Mouse (Mus musculus) CH12.LX (cell line): ENCODE measurements around the gene Efnb2. TPM values are rescaled to one million over a fixed set of nuclear protein-coding genes. Genes with fewer than 3 reads are reported as not detected.

Experiments
- DNase-seq: peaks from one replicate; pipeline ENCODE4 v3.0.0-alpha.2; 2013; ENCODE audit errors: extremely low read depth
- H3K27ac ChIP-seq: 2 replicates; pipeline ENCODE4 v1.5.1; 2012; ENCODE audit warnings: low read depth, mild to moderate bottlenecking, control low read depth, moderate library complexity; ENCODE audit not compliant: insufficient read depth
- H3K27me3 ChIP-seq: replicated peaks from 2 replicates; pipeline ENCODE3; 2012; ENCODE audit warnings: inconsistent platforms
- H3K36me3 ChIP-seq, 2 experiments: replicated peaks in 1 of 2; 2 replicates each; pipeline versions ENCODE3 to v1.6.1; 2012; ENCODE audit warnings: inconsistent platforms in 1 of 2, low read length in 1 of 2, mild to moderate bottlenecking in 1 of 2, mixed read lengths in 1 of 2, moderate library complexity in 1 of 2; ENCODE audit not compliant: control insufficient read depth in 1 of 2, insufficient read depth in 1 of 2
- H3K4me1 ChIP-seq, 2 experiments: 2 replicates each; pipeline ENCODE4 v1.6.1; 2012; ENCODE audit warnings: inconsistent platforms in 1 of 2, moderate library complexity in 1 of 2; ENCODE audit not compliant: insufficient read depth in 2 of 2, control insufficient read depth in 1 of 2
- H3K4me2 ChIP-seq: 2 replicates; pipeline ENCODE4 v1.6.1; 2012; ENCODE audit warnings: low read depth, mild to moderate bottlenecking, control low read depth; ENCODE audit not compliant: poor library complexity, insufficient read depth, severe bottlenecking
- H3K4me3 ChIP-seq, 3 experiments: fragments of 150-350 bp in 1 of 3; sonication (generic) in 1 of 3; replicated peaks in 1 of 3; 2 replicates each; pipeline versions ENCODE3 to v1.5.1; 2011 to 2012; ENCODE audit warnings: low read depth in 2 of 3, low read length in 2 of 3, mild to moderate bottlenecking in 2 of 3, moderate library complexity in 2 of 3, control low read depth in 1 of 3, improper control_type of control experiment in 1 of 3, inconsistent platforms in 1 of 3, mixed read lengths in 1 of 3; ENCODE audit not compliant: poor library complexity in 1 of 3
- H3K79me2 ChIP-seq: replicated peaks from 2 replicates; pipeline ENCODE4 v1.6.1; 2012; ENCODE audit warnings: mild to moderate bottlenecking, moderate library complexity; ENCODE audit not compliant: control insufficient read depth, poor library complexity, insufficient read depth, severe bottlenecking; ENCODE audit errors: extremely low read depth
- H3K9ac ChIP-seq: 2 replicates; pipeline ENCODE4 v1.6.1; 2012; ENCODE audit warnings: low read depth, mild to moderate bottlenecking, control low read depth, moderate library complexity; ENCODE audit not compliant: insufficient read depth
- H3K9me3 ChIP-seq: replicated peaks from 2 replicates; pipeline ENCODE3; 2012; ENCODE audit warnings: low read length, inconsistent platforms, mixed read lengths
- CHD1 ChIP-seq: IDR thresholded peaks from 2 replicates; pipeline ENCODE4 v1.6.1; 2012; ENCODE audit warnings: low read depth, low read length, improper control_type of control experiment, inconsistent platforms
- CHD2 ChIP-seq: IDR thresholded peaks from 2 replicates; pipeline ENCODE4 v1.6.1; 2011; ENCODE audit warnings: low read length, improper control_type of control experiment
- CTCF ChIP-seq, 2 experiments: IDR thresholded peaks in 1 of 2; conservative IDR thresholded peaks in 1 of 2; 2 replicates each; pipeline ENCODE4 v1.5.1; 2011 to 2012; ENCODE audit warnings: low read depth in 2 of 2, low read length in 2 of 2, improper control_type of control experiment in 1 of 2, inconsistent platforms in 1 of 2, mild to moderate bottlenecking in 1 of 2, moderate library complexity in 1 of 2
- E2F4 ChIP-seq: IDR thresholded peaks from 2 replicates; pipeline ENCODE4 v1.6.1; 2011; ENCODE audit warnings: low read depth, low read length, improper control_type of control experiment; ENCODE audit not compliant: insufficient replicate concordance
- GABPA ChIP-seq: IDR thresholded peaks from 2 replicates; pipeline ENCODE4 v1.6.1; 2012; ENCODE audit warnings: low read depth, low read length, improper control_type of control experiment, inconsistent platforms; ENCODE audit not compliant: insufficient replicate concordance
- HCFC1 ChIP-seq: IDR thresholded peaks from 2 replicates; pipeline ENCODE4 v1.6.1; 2012; ENCODE audit warnings: low read depth, mild to moderate bottlenecking, inconsistent platforms, low read length, improper control_type of control experiment
- MAFK ChIP-seq: IDR thresholded peaks from 2 replicates; pipeline ENCODE4 v1.6.1; 2011; ENCODE audit warnings: low read length, improper control_type of control experiment; ENCODE audit not compliant: insufficient replicate concordance
- MAX ChIP-seq: IDR thresholded peaks from 2 replicates; pipeline ENCODE4 v1.6.1; 2011; ENCODE audit warnings: low read length, improper control_type of control experiment
- MAZ ChIP-seq: IDR thresholded peaks from 2 replicates; pipeline ENCODE4 v1.6.1; 2012; ENCODE audit warnings: low read depth, mild to moderate bottlenecking, inconsistent platforms, low read length, improper control_type of control experiment, moderate library complexity
- MXI1 ChIP-seq: IDR thresholded peaks from 2 replicates; pipeline ENCODE4 v1.6.1; 2011; ENCODE audit warnings: mild to moderate bottlenecking, low read depth, low read length, improper control_type of control experiment
- MYC ChIP-seq: IDR thresholded peaks from 2 replicates; pipeline ENCODE4 v1.6.1; 2011; ENCODE audit warnings: low read depth, mild to moderate bottlenecking, improper control_type of control experiment, low read length
- NELFE ChIP-seq: IDR thresholded peaks from 2 replicates; pipeline ENCODE4 v1.6.1; 2011; ENCODE audit warnings: low read depth, low read length, improper control_type of control experiment
- NRF1 ChIP-seq: IDR thresholded peaks from 2 replicates; pipeline ENCODE4 v1.6.1; 2014; ENCODE audit warnings: low read depth, mild to moderate bottlenecking, inconsistent platforms, low read length, improper control_type of control experiment, moderate library complexity
- RAD21 ChIP-seq: IDR thresholded peaks from 2 replicates; pipeline ENCODE4 v1.6.1; 2011; ENCODE audit warnings: low read depth, mild to moderate bottlenecking, low read length, improper control_type of control experiment, moderate library complexity
- TBP ChIP-seq: conservative IDR thresholded peaks from 2 replicates; pipeline ENCODE4 v1.6.1; 2011; ENCODE audit warnings: low read depth, low read length, improper control_type of control experiment
- TCF12 ChIP-seq: IDR thresholded peaks from 2 replicates; pipeline ENCODE4 v1.6.1; 2014; ENCODE audit warnings: low read depth, mild to moderate bottlenecking, inconsistent platforms, low read length, improper control_type of control experiment
- USF1 ChIP-seq: IDR thresholded peaks from 2 replicates; pipeline ENCODE4 v1.6.1; 2014; ENCODE audit warnings: low read depth, mild to moderate bottlenecking, inconsistent platforms, low read length, improper control_type of control experiment
- USF2 ChIP-seq: conservative IDR thresholded peaks from 2 replicates; pipeline ENCODE4 v1.6.1; 2011; ENCODE audit warnings: low read depth, low read length, improper control_type of control experiment
- ZKSCAN1 ChIP-seq: IDR thresholded peaks from 2 replicates; pipeline ENCODE4 v1.6.1; 2012; ENCODE audit warnings: low read depth, inconsistent platforms, low read length, improper control_type of control experiment, borderline replicate concordance
- ZNF384 ChIP-seq: IDR thresholded peaks from 2 replicates; pipeline ENCODE4 v1.6.1; 2012; ENCODE audit warnings: low read depth, low read length, improper control_type of control experiment, inconsistent platforms
- dilution Hi-C: fragments of 300-500 bp; cut with MboI; formaldehyde crosslinking; loops from 2 replicates; pipeline ENCODE4 v1.14.3; 2020; ENCODE audit warnings: low sequenced_read_pairs; ENCODE audit not compliant: extremely low pct_unique_long_range_greater_than_20kb, extremely low pct_ligation_motif_present
- in situ Hi-C: fragments of 300-500 bp; cut with MboI; formaldehyde crosslinking; loops from 3 replicates; pipeline ENCODE4 v1.14.3; 2019; ENCODE audit warnings: low sequenced_read_pairs, low pct_ligation_motif_present, low pct_unique_long_range_greater_than_20kb, mixed read lengths
- polyA plus RNA-seq: library from polyadenylated mRNA; unstranded; fragments of >175 nt; gene quantifications from 2 replicates; pipeline ENCODE4 v1.2.1, GENCODE M21; 2012; ENCODE audit warnings: low read depth; ENCODE audit not compliant: insufficient read length
- total RNA-seq, 2 experiments: library from RNA; depleted of rRNA; stranded (reverse); fragments of 300-350 nt in 1 of 2; fragments of >200 nt in 1 of 2; gene quantifications; 2 replicates each; pipeline ENCODE4 v1.2.3; 2012 to 2014

Gene Efnb2
- total and polyA plus RNA-seq, 3 experiments = 0.06 to 0.25 TPM; not detected in 1

DNA sequence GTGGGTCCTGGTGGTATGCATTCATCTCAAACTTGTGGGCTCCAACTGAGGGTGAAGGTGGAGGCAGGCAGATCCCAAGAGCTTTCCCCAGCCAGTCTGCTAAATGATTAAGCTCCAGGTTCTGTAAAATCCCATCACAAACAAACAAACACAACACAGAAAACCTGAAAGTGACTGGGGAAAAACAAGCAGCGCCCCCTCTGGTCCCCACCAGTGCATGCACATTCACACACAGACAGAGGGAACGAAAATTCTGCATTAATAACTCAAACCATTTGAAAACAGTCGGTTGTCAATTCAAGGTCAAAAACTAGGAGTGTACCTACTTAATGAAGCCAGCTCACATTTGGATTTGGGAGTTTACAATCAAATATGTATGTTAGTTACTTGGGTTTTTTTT is 17.2 kb upstream of the Efnb2 start:
- Histone ChIP-seq H3K4me1 (no peaks in the 10 kb centered on the region), H3K27me3 (no peaks in the 10 kb centered on the region), H3K27ac (no peak overlapping the region), H3K79me2 (peaks cover 73% of the 10 kb centered on the region), H3K9ac (no peak overlapping the region), H3K36me3 (peaks cover 63 to 96% of the 10 kb centered on the region in 2 experiments), H3K9me3 (no peaks in the 10 kb centered on the region), H3K4me2 (no peak overlapping the region), H3K4me3 (no peak overlapping the region)
- 0 out of 4 replicates have a peak, but pooled peaks of 1 of the 2 experiments have one; percentile 13 for TF ChIP-seq CTCF (conservative IDR thresholded peaks at IDR 0.05 in 1 of 2, IDR thresholded peaks at IDR 0.05 in 1 of 2; ENCODE audit: low read depth in 2 of 2, low read length in 2 of 2)
- TF ChIP-seq NRF1 = no peak
- dilution Hi-C loops (no loop called here), in situ Hi-C loops (loop anchor here (25.0 kb wide), 1 partner anchor 216 kb away; no protein-coding TSS in a partner anchor)
- DNase-seq = no peak

GRCm38 (mm10) chr8:8674864-8675263 is 13.8 kb upstream of the Efnb2 start:
- Histone ChIP-seq H3K9me3 (no peaks in the 10 kb centered on the region), H3K4me1 (no peaks in the 10 kb centered on the region), H3K4me2 (no peak overlapping the region), H3K36me3 (peaks cover 61 to 96% of the 10 kb centered on the region in 2 experiments), H3K79me2 (peaks cover 63% of the 10 kb centered on the region), H3K9ac (no peak overlapping the region), H3K4me3 (no peak overlapping the region), H3K27ac (no peak overlapping the region), H3K27me3 (no peaks in the 10 kb centered on the region)
- TF ChIP-seq HCFC1 (no peak), USF2 (no peak), CHD1 (no peak), ZKSCAN1 (no peak), MAZ (no peak), MAFK (no peak), CHD2 (no peak), ZNF384 (no peak), TCF12 (no peak), NELFE (no peak), TBP (no peak), MXI1 (no peak), RAD21 (no peak), GABPA (no peak), MAX (no peak), E2F4 (no peak), USF1 (no peak), NRF1 (no peak), MYC (no peak), CTCF (conservative IDR thresholded peaks at IDR 0.05 in 1 of 2, IDR thresholded peaks at IDR 0.05 in 1 of 2; ENCODE audit: low read depth in 2 of 2, low read length in 2 of 2) (no peak)
- in situ Hi-C loops (loop anchor here (25.0 kb wide), 1 partner anchor 213 kb away; no protein-coding TSS in a partner anchor), dilution Hi-C loops (no loop called here)
- no peak for DNase-seq
